Mouse (Mus musculus): Measurements from ENCODE around the gene Lipa.

DNA sequence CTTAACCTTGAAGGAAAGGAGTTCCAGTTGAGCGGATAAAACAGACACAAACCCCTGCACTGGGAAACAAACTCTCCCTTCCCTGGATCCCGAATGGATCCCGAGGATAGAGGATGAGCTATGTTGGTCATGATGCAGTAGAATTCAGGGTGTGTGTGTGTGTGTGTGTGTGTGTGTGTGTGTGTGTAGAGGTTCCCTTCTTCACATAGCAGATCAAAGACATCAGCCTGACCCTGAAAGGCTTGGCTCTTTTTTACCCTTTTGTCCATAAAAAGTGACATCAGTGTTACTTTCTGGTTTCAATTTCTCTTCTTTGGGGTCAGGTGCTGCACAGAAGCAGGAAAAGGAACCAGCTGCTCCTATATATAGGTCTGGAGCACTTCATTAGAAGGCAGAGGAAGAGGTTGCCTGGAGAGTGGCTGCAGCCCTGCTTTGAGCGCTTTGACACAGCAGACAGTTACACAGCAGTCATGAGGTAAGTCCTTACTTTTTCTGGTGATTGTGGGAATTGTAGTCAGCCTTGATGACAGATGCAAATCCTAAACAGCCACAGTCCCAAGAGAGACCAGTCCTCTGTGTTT lies 42.7 kb upstream of the Lipa start:
- TF ChIP-seq CTCF (IDR thresholded peaks at IDR 0.05; ENCODE audit: insufficient read depth, low read depth, low read length) (no peak), POLR2A (IDR thresholded peaks at IDR 0.05; ENCODE audit: insufficient read depth, low read depth, low read length) (no peak)

All from olfactory bulb, adult 2 months (tissue).